Mouse (Mus musculus) ES-E14 (cell line): Measurements from ENCODE around the gene Txnrd1. TPM values are rescaled to one million over a fixed set of nuclear protein-coding genes. Genes with fewer than 3 reads are reported as not detected.

Experiments
- DNase-seq: peaks from one replicate; pipeline ENCODE4 v3.0.0-alpha.2; 2013; ENCODE audit warnings: low read depth, low spot score
- H3K27ac ChIP-seq: 2 replicates; pipeline ENCODE4 v1.5.1; 2012; ENCODE audit warnings: low read depth, mild to moderate bottlenecking, low read length, moderate library complexity, mixed read lengths; ENCODE audit not compliant: poor library complexity, insufficient read depth, severe bottlenecking
- H3K36me3 ChIP-seq: 2 replicates; pipeline ENCODE4 v1.6.1; 2012; ENCODE audit warnings: mild to moderate bottlenecking, low read length, moderate library complexity, mixed read lengths; ENCODE audit not compliant: control insufficient read depth, poor library complexity, insufficient read depth, severe bottlenecking
- H3K4me1 ChIP-seq, 2 experiments: fragments of 150-350 bp in 1 of 2; sonication (generic) in 1 of 2; 2 replicates each; pipeline ENCODE4 v1.6.1; 2012; ENCODE audit warnings: low read length in 2 of 2, mild to moderate bottlenecking in 1 of 2, mixed read lengths in 1 of 2; ENCODE audit not compliant: control insufficient read depth in 2 of 2, insufficient read depth in 2 of 2, poor library complexity in 1 of 2
- H3K4me3 ChIP-seq, 2 experiments: fragments of 150-350 bp in 1 of 2; sonication (generic) in 1 of 2; 2 replicates each; pipeline ENCODE4 v1.5.1; 2012; ENCODE audit warnings: low read length in 2 of 2, low read depth in 1 of 2, mild to moderate bottlenecking in 1 of 2, mixed read lengths in 1 of 2; ENCODE audit not compliant: insufficient read depth in 1 of 2, poor library complexity in 1 of 2, severe bottlenecking in 1 of 2
- H3K9ac ChIP-seq: 2 replicates; pipeline ENCODE4 v1.6.1; 2012; ENCODE audit warnings: low read depth, mild to moderate bottlenecking, low read length, mixed read lengths; ENCODE audit not compliant: poor library complexity, insufficient read depth, severe bottlenecking
- H3K9me3 ChIP-seq: fragments of 150-350 bp; sonication (generic); 2 replicates; pipeline ENCODE4 v1.6.1; 2012; ENCODE audit warnings: low read depth, mild to moderate bottlenecking, low read length; ENCODE audit not compliant: control insufficient read depth, insufficient read depth
- CHD2 ChIP-seq: IDR thresholded peaks from 2 replicates; pipeline ENCODE4 v1.6.1; 2014; ENCODE audit warnings: mild to moderate bottlenecking, low read depth, low read length, inconsistent platforms
- HCFC1 ChIP-seq: IDR thresholded peaks from 2 replicates; pipeline ENCODE4 v1.6.1; 2012; ENCODE audit warnings: low read length, inconsistent platforms, borderline replicate concordance; ENCODE audit not compliant: insufficient read depth
- MAFK ChIP-seq: IDR thresholded peaks from 2 replicates; pipeline ENCODE4 v1.6.1; 2014; ENCODE audit warnings: mild to moderate bottlenecking, low read depth, low read length, inconsistent platforms; ENCODE audit not compliant: insufficient read depth
- ZC3H11A ChIP-seq: IDR thresholded peaks from 2 replicates; pipeline ENCODE4 v1.6.1; 2012; ENCODE audit warnings: low read depth, mild to moderate bottlenecking, inconsistent platforms, low read length, borderline replicate concordance
- ZNF384 ChIP-seq: IDR thresholded peaks from 2 replicates; pipeline ENCODE4 v1.6.1; 2012; ENCODE audit warnings: low read depth, low read length, inconsistent platforms
- in situ Hi-C, 2 experiments: fragments of 600-800 bp; cut with MboI; formaldehyde crosslinking; loops; one replicate each; pipeline ENCODE4 v1.15.1; 2025; ENCODE audit warnings: low sequenced_read_pairs in 2 of 2, inconsistent platforms in 1 of 2; ENCODE audit not compliant: unreplicated experiment in 2 of 2
- total RNA-seq: library from RNA; depleted of rRNA; stranded (reverse); fragments of 300-350 nt; gene quantifications from 2 replicates; pipeline ENCODE4 v1.2.3, GENCODE M21; 2012; rRNA removed

Gene Txnrd1
- total RNA-seq, 1 experiment, result 167 TPM

- no peak for TF ChIP-seq ZC3H11A
- TF ChIP-seq MAFK, result no peak
- no peak for TF ChIP-seq CHD2
- TF ChIP-seq ZNF384, result no peak
- no peak for TF ChIP-seq HCFC1
- Histone ChIP-seq H3K9me3 (no peaks in the 10 kb centered on the region), H3K4me3 (no peak overlapping the region), H3K36me3 (no peaks in the 10 kb centered on the region), H3K4me1 (no peaks in the 10 kb centered on the region), H3K9ac (no peak overlapping the region), H3K27ac (no peak overlapping the region)
- in situ Hi-C loops, result loop anchor here in 1 of 2 experiments (25.0 kb wide), 2 partner anchors 263 to 588 kb away; no protein-coding TSS in a partner anchor
- DNase-seq, result no peak
These were observed 91.0 kb downstream of the Txnrd1 start for GRCm38 (mm10) chr10:82924750-82925149.

DNA sequence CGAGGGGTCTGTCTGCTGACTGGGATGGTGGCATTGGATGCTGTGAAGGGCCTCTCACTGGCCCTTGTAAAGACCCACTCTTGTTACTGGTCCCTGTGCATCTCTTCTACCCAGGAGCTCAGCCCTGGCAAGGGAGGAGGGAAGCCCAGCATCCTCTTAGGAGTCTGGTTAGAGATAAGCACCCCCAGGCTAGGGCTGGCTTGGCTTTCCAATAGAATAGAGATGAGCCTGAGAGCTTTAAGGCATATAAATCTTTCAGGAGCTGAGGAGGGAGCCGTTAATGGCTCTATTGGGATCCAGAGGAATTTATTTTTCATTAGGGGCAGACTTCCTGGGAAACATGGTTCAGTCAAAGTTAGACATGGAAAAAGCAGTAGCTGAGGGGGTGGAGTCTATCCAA lies 91.9 kb downstream of the Txnrd1 start:
- in situ Hi-C loops, result no loop called here
- H3K27ac ChIP-seq, result no peak overlapping the region
- H3K9me3 ChIP-seq, result no peaks in the 10 kb centered on the region
- no peaks in the 10 kb centered on the region for H3K4me1 ChIP-seq
- no peak for TF ChIP-seq ZC3H11A
- TF ChIP-seq ZNF384, result no peak
- no peak for TF ChIP-seq HCFC1
- TF ChIP-seq MAFK, result no peak
- TF ChIP-seq CHD2, result no peak
- H3K9ac ChIP-seq, result no peak overlapping the region
- H3K36me3 ChIP-seq, result no peaks in the 10 kb centered on the region
- H3K4me3 ChIP-seq, result no peak overlapping the region
- no peak for DNase-seq

- Histone ChIP-seq H3K27ac (no peak overlapping the region), H3K9me3 (peaks cover 2% of the 10 kb centered on the region; the same call in 1 of the 2 replicates), H3K4me3 (no peak overlapping the region), H3K36me3 (no peaks in the 10 kb centered on the region), H3K4me1 (no peaks in the 10 kb centered on the region), H3K9ac (no peak overlapping the region)
- no peak for DNase-seq
- TF ChIP-seq MAFK (no peak), ZC3H11A (no peak), ZNF384 (no peak), HCFC1 (no peak), CHD2 (no peak)
- in situ Hi-C loops, result no loop called here
These were observed 101.4 kb downstream of the Txnrd1 start for GRCm38 (mm10) chr10:82935018-82935633.

DNA sequence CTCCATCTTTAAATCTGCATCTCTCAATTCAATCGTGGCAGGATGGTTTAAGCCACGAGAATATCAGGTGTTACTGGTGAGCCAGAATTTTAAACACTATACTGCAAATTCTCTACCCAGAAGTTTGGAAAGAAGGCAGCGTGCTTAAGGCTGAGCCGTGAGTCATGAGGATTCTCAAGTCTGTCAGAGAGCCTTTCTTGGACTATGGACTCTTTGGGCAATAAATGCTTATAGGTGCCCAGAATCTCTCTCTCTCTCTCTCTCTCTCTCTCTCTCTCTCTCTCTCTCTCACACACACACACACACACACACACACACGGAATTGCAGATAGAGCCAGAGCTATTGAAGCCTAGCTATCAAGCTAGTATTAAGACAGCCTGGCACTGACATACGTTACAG lies 102.0 kb downstream of the Txnrd1 start:
- in situ Hi-C loops, result no loop called here
- no peaks in the 10 kb centered on the region for H3K4me1 ChIP-seq
- H3K9me3 ChIP-seq, result peaks cover 2% of the 10 kb centered on the region; the same call in 1 of the 2 replicates
- H3K9ac ChIP-seq, result no peak overlapping the region
- no peak overlapping the region for H3K4me3 ChIP-seq
- H3K36me3 ChIP-seq, result no peaks in the 10 kb centered on the region
- TF ChIP-seq ZC3H11A, result no peak
- TF ChIP-seq ZNF384, result no peak
- no peak for TF ChIP-seq CHD2
- no peak for TF ChIP-seq MAFK
- TF ChIP-seq HCFC1, result no peak
- no peak for DNase-seq
- H3K27ac ChIP-seq, result no peak overlapping the region

Other genes with a start within 250 kb of the Txnrd1 start
- gene 1190007I07Rik, start 210.7 kb upstream of the Txnrd1 start, total RNA-seq, result 21.1 and 27.0 TPM in 2 replicates
- gene Tdg, start 204.1 kb upstream of the Txnrd1 start, total RNA-seq, result 27.6 and 28.7 TPM in 2 replicates
- 0.48 and 0.62 TPM in 2 replicates for gene Glt8d2, start 143.3 kb upstream of the Txnrd1 start, total RNA-seq
- 4.2 and 8.1 TPM in 2 replicates for gene Hcfc2, start 137.8 kb upstream of the Txnrd1 start, total RNA-seq
- 46.9 and 47.7 TPM in 2 replicates for gene Nfyb, start 69.8 kb upstream of the Txnrd1 start, total RNA-seq
- 8.9 and 9.3 TPM in 2 replicates for gene Eid3, start 32.7 kb downstream of the Txnrd1 start, total RNA-seq
- 4.2 and 8.6 TPM in 2 replicates for gene Chst11, start 151.5 kb downstream of the Txnrd1 start, total RNA-seq